Mouse (Mus musculus): Measurements from ENCODE around the gene Il10ra.

GRCm38 (mm10) chr9:45219644-45220043 lies 49.3 kb downstream of the Il10ra start:
- TF ChIP-seq POLR2A (IDR thresholded peaks at IDR 0.05; ENCODE audit: insufficient read depth, low read depth, low read length), result no peak
- no peak for TF ChIP-seq CTCF (IDR thresholded peaks at IDR 0.05; ENCODE audit: insufficient read depth, low read depth, low read length)

All from olfactory bulb, adult 2 months (tissue).